Mouse (Mus musculus) kidney, embryonic 14.5 days (tissue): ENCODE measurements around the gene Tmem87a. TPM values are rescaled to one million over a fixed set of nuclear protein-coding genes. Genes with fewer than 3 reads are reported as not detected.

ENCODE experiments used
- ATAC-seq: fragments of 200-750 bp; cut with Nextera tagmentation; 2 replicates; pipeline ENCODE4 v1.8.0; 2017; ENCODE audit warnings: moderate number of reproducible peaks, mild to moderate bottlenecking, moderate TSS enrichment, moderate library complexity; ENCODE audit not compliant: low FRiP score, low TSS enrichment
- H3K27ac ChIP-seq: fragments of 300-500 bp; sonication (generic); 2 replicates; pipeline ENCODE4 v1.5.1; 2014; ENCODE audit warnings: low read depth, mild to moderate bottlenecking, low read length, moderate library complexity, mixed read lengths
- H3K27me3 ChIP-seq: fragments of 300-500 bp; sonication (generic); 2 replicates; pipeline ENCODE4 v1.6.1; 2014; ENCODE audit warnings: mild to moderate bottlenecking, low read length; ENCODE audit not compliant: control insufficient read depth, insufficient read depth
- H3K36me3 ChIP-seq: fragments of 300-500 bp; sonication (generic); 2 replicates; pipeline ENCODE4 v1.6.1; 2014; ENCODE audit warnings: low read length, mixed read lengths; ENCODE audit not compliant: control insufficient read depth, insufficient read depth
- H3K4me1 ChIP-seq: fragments of 300-500 bp; sonication (generic); 2 replicates; pipeline ENCODE4 v1.6.1; 2014; ENCODE audit warnings: low read length, mixed read lengths; ENCODE audit not compliant: control insufficient read depth, insufficient read depth
- H3K4me2 ChIP-seq: fragments of 300-500 bp; sonication (generic); replicated peaks from 2 replicates; pipeline ENCODE4 v1.6.1; 2014; ENCODE audit warnings: low read depth, mild to moderate bottlenecking, low read length
- H3K4me3 ChIP-seq: fragments of 300-500 bp; sonication (generic); 2 replicates; pipeline ENCODE4 v1.5.1; 2014; ENCODE audit warnings: mild to moderate bottlenecking, low read length
- H3K9ac ChIP-seq: fragments of 300-500 bp; sonication (generic); 2 replicates; pipeline ENCODE4 v1.6.1; 2014; ENCODE audit warnings: low read depth, mild to moderate bottlenecking, low read length, moderate library complexity
- H3K9me3 ChIP-seq: fragments of 300-500 bp; sonication (generic); 2 replicates; pipeline ENCODE4 v1.6.1; 2016; ENCODE audit warnings: low read length; ENCODE audit not compliant: control insufficient read depth
- WGBS: fragments of 180-500 bp; shearing (Covaris S2); extraction: QIAGEN DNeasy Blood & Tissue Kit; methylation state at CpG from one replicate; pipeline ENCODE4 v1.1.7; 2014; 5-methylcytosine and 5-hydroxymethylcytosine counted together
- polyA plus RNA-seq: library from polyadenylated mRNA; unstranded; fragments of >200 nt; fragmentation: Nextera tagmentation; extraction: Ambion mirVana; gene quantifications from 2 replicates; pipeline ENCODE4 v1.2.1, GENCODE M21; 2014

Tmem87a gene
- polyA plus RNA-seq, 1 experiment from 2014 or later, result 20.2 TPM

DNA sequence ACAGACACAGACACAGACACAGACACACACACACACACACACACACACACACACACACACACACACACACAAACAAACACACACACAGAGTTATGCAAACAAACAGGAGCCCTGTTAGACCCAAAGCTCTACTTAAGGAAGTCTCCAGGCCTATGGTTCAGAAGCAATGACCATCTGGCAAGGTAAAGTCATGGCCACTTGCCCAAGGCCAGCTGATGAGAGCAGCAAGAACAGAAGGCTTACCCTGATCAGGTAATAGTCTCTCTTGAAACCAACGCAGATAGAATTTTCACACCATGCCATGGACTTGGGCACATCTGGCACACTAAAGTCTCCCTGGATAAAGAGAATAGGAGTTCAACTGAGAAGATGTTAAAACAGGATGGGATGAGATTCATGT lies 62.2 kb downstream of the Tmem87a start:
- peaks cover 44% of the 10 kb centered on the region for H3K36me3 ChIP-seq
- H3K4me3 ChIP-seq, result no peak overlapping the region
- no peak overlapping the region for H3K4me2 ChIP-seq
- no peak overlapping the region for H3K9ac ChIP-seq
- no peak overlapping the region for H3K27ac ChIP-seq
- WGBS, result 93% methylated on average over 1 of the region's 1 CpGs
- H3K9me3 ChIP-seq, result no peaks in the 10 kb centered on the region
- H3K4me1 ChIP-seq, result no peaks in the 10 kb centered on the region
- ATAC-seq, result no peak
- H3K27me3 ChIP-seq, result no peaks in the 10 kb centered on the region

DNA sequence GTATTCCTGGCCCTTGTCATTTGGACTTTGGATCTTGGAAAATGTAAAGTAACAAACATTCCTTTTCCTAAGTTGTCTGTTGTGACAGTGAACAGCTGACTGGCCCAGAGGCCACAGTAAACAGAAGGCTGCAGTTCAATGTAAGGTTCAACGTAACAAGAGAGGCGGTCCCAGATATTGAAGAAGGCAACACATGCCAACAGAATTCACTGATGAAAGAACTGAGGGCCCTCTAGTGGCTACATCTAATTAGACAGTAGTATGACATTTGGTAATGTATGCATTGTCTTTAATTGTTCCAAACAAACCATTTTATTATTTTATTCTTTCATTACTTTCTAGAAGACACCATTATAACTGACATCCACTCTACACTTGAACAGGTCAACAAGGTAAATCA lies 66.0 kb downstream of the Tmem87a start:
- Histone ChIP-seq H3K27ac (no peak overlapping the region), H3K4me1 (no peaks in the 10 kb centered on the region), H3K9ac (no peak overlapping the region), H3K36me3 (peaks cover 37% of the 10 kb centered on the region), H3K4me2 (no peak overlapping the region), H3K27me3 (no peaks in the 10 kb centered on the region), H3K9me3 (no peaks in the 10 kb centered on the region), H3K4me3 (no peak overlapping the region)
- 75% methylated on average over 2 of the region's 2 CpGs for WGBS
- ATAC-seq, result no peak

DNA sequence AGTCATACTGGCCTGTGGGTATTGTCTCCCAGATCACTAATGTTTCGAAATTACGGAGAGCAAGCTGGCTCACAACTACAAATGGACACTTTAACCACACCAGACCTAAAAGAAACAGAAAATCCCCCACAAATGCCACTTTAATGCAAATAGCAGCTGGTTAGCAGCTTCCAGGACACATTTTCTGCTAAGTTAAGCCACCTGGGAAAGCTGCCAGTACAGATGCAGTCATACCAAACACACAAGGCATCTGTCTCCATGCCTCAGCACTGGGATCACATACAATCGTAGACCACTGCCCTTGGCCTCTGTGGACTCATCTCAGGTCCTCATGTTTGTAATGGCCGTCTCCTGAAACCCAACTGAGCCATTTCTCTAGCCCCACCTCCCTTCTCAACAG lies 72.3 kb downstream of the Tmem87a start:
- WGBS, result 87% methylated on average over 4 of the region's 4 CpGs
- no peak overlapping the region for H3K4me3 ChIP-seq

DNA sequence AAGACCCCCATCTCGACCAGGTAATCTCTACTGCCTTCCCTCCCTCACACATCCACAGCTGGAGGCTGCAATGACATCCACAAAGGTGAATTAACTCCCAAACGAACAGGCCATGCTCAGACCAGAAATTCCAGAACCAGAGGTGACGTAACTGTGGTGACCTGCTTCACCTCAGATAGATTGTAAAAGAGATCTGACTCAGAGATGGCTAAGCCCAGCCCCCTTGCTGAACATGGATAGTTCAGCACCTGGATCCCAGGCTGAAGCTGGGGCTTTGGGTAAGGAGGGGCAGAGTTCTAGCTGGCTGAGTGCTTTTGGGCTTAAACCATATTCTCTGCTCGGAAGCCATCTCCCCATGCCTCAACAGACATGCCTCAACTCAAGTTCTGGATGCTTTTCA lies 88.8 kb downstream of the Tmem87a start:
- Histone ChIP-seq H3K4me3 (no peak overlapping the region), H3K4me2 (no peak overlapping the region), H3K9me3 (no peaks in the 10 kb centered on the region), H3K4me1 (no peaks in the 10 kb centered on the region), H3K27ac (no peak overlapping the region), H3K27me3 (no peaks in the 10 kb centered on the region), H3K9ac (no peak overlapping the region), H3K36me3 (peaks cover 22% of the 10 kb centered on the region)
- WGBS, result 64% methylated on average over 4 of the region's 4 CpGs
- no peak for ATAC-seq

More for the DNA sequence above, 72.3 kb downstream of the Tmem87a start:
- no peaks in the 10 kb centered on the region for H3K4me1 ChIP-seq
- ATAC-seq, result no peak
- H3K36me3 ChIP-seq, result peaks cover 44% of the 10 kb centered on the region
- no peaks in the 10 kb centered on the region for H3K27me3 ChIP-seq
- H3K9ac ChIP-seq, result no peak overlapping the region
- no peak overlapping the region for H3K4me2 ChIP-seq
- no peak overlapping the region for H3K27ac ChIP-seq
- H3K9me3 ChIP-seq, result no peaks in the 10 kb centered on the region

DNA sequence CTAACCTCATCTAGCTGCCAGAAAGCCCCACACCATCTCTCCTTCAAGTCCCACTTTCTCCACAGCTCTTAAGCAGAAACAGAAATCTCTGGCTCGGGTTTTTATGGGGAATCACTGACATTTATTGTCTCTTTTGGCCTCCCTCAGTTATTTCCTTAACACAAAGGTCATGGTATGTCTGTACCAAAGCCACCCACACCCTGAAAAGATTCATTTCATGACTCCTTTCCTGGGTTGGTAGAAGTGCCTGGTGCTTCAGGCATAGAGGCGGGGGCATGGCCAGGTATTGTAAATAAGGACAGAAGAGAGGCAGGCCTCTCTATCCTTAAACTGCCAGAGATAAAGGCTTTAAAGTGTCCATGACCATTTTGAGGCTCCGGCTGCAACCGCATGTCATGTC lies 89.4 kb downstream of the Tmem87a start:
- 60% methylated on average over 4 of the region's 4 CpGs for WGBS
- Histone ChIP-seq H3K4me1 (no peaks in the 10 kb centered on the region), H3K36me3 (peaks cover 22% of the 10 kb centered on the region), H3K27me3 (no peaks in the 10 kb centered on the region), H3K27ac (no peak overlapping the region), H3K4me3 (no peak overlapping the region), H3K9me3 (no peaks in the 10 kb centered on the region), H3K9ac (no peak overlapping the region), H3K4me2 (no peak overlapping the region)
- ATAC-seq, result no peak

DNA sequence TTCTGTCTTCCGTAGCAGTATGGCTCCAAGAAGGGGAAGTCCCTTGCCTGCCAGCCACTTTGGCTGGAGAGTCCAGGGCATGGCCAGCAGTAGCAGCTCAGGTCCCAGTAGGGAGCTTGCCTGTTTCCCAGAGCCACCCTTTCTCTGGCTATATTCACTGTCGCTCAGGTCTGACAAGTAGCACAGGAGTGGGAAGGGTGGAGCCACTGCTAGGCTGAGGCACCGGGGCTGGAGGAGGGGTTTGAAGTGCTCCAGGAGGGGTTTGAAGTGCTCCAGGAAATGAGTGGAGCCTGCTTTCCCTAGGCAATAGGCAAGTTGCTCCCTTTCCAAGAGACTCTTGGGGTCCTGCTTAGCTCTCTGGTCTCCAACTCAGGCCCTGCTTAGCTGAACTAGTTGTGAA lies 89.9 kb downstream of the Tmem87a start, which contains the start of gene Pla2g4f:
Pla2g4f (minus strand) TSS at position 190 of the 400 bp plus-strand sequence.
- H3K4me3 ChIP-seq, result no peak within 1 kb of the TSS
- no peak within 1 kb of the TSS for H3K9ac ChIP-seq
- peaks cover 17% of the 10 kb centered on the region for H3K36me3 ChIP-seq
- H3K9me3 ChIP-seq, result no peaks in the 10 kb centered on the region
- H3K4me2 ChIP-seq, result no peak within 1 kb of the TSS
- no peaks in the 10 kb centered on the region for H3K4me1 ChIP-seq
- no peak within 1 kb of the TSS for H3K27ac ChIP-seq
- 45% methylated on average over 3 of the region's 3 CpGs for WGBS
- no peak for ATAC-seq
- H3K27me3 ChIP-seq, result no peaks in the 10 kb centered on the region

DNA sequence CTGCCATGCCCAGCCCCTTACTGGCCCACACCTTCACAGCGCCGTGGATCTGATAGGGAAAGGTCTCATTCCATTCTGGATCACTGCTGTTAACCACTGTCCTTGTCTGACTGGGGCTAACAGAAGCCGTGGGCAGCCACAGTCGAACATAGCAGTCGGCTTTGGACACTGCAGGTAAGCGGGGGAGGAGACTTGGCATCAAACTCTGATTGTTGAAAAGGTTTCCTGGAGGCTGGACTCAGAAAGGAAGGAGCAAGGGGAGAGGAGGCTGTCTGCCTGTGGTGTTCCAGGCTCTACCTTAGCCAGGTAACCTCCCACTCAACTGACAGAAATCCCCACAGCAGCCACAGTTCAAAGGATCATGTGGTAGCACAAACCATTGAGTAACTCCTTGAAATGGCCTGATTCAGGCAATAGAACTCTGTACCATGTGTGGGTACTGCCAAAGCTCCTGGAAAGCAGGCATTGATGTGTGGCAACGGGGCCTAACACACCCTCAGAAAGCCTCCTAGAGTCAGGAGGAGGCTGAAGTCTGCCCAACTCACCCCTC lies 91.6 kb downstream of the Tmem87a start:
- ATAC-seq, result no peak
- Histone ChIP-seq H3K27me3 (no peaks in the 10 kb centered on the region), H3K36me3 (peaks cover 9% of the 10 kb centered on the region; the same call in 1 of the 2 replicates), H3K4me2 (no peak overlapping the region), H3K27ac (no peak overlapping the region), H3K4me3 (no peak overlapping the region), H3K9me3 (no peaks in the 10 kb centered on the region), H3K4me1 (no peaks in the 10 kb centered on the region), H3K9ac (no peak overlapping the region)
- 79% methylated on average over 7 of the region's 7 CpGs for WGBS

Other genes with a start within 250 kb of the Tmem87a start
- 20.1 and 31.8 TPM in 2 replicates for gene Ehd4, start 249.5 kb downstream of the Tmem87a start, polyA plus RNA-seq
- not detected in 2 replicates for gene Pla2g4e, start 158.8 kb downstream of the Tmem87a start, polyA plus RNA-seq
- gene Pla2g4d, start 114.9 kb downstream of the Tmem87a start, polyA plus RNA-seq, result not detected in 2 replicates
- gene Pla2g4f, start 89.9 kb downstream of the Tmem87a start, polyA plus RNA-seq, result not detected in 2 replicates
- gene Vps39, start 51.0 kb downstream of the Tmem87a start, polyA plus RNA-seq, result 11.7 and 22.4 TPM in 2 replicates
- 8.2 and 10.8 TPM in 2 replicates for gene Ganc, start 217 bp downstream of the Tmem87a start, polyA plus RNA-seq
- gene Capn3, start 51.9 kb upstream of the Tmem87a start, polyA plus RNA-seq, result 1.2 and 1.3 TPM in 2 replicates
- 52.9 and 69.6 TPM in 2 replicates for gene Zfp106, start 159.7 kb upstream of the Tmem87a start, polyA plus RNA-seq
- gene Snap23, start 163.6 kb upstream of the Tmem87a start, polyA plus RNA-seq, result 46.0 and 61.0 TPM in 2 replicates
- gene Haus2, start 205.3 kb upstream of the Tmem87a start, polyA plus RNA-seq, result 23.3 and 27.4 TPM in 2 replicates
- 19.0 and 19.9 TPM in 2 replicates for gene Lrrc57, start 205.4 kb upstream of the Tmem87a start, polyA plus RNA-seq
- 5.3 and 8.0 TPM in 2 replicates for gene Stard9, start 225.0 kb upstream of the Tmem87a start, polyA plus RNA-seq